Mouse (Mus musculus) brain, embryonic 14.5 days (tissue): Measurements from ENCODE around the gene Impdh1. TPM values are rescaled to one million over a fixed set of nuclear protein-coding genes. Genes with fewer than 3 reads are reported as not detected.

ENCODE experiments used
- DNase-seq: peaks from one replicate; pipeline ENCODE4 v3.0.0-alpha.2; 2011; ENCODE audit warnings: low read depth
- CTCF ChIP-seq: fragments of 200-500 bp; IDR thresholded peaks from 2 replicates; pipeline ENCODE4 v1.5.1; 2012; ENCODE audit warnings: inconsistent platforms, mild to moderate bottlenecking, moderate library complexity, borderline replicate concordance; ENCODE audit not compliant: insufficient read depth, insufficient read length; ENCODE audit errors: extremely low read depth
- POLR2A ChIP-seq: fragments of 200-500 bp; IDR thresholded peaks from 2 replicates; pipeline ENCODE4 v1.6.1; 2012; ENCODE audit warnings: mild to moderate bottlenecking, inconsistent platforms, borderline replicate concordance; ENCODE audit not compliant: poor library complexity, insufficient read depth, insufficient read length, severe bottlenecking; ENCODE audit errors: extremely low read depth
- polyA plus RNA-seq: library from polyadenylated mRNA; depleted of rRNA; stranded (reverse); fragments of >200 nt; gene quantifications from 2 replicates; pipeline ENCODE4 v1.2.3, GENCODE M21; 2012

The Impdh1 gene
- polyA plus RNA-seq, 1 experiment, result 49.2 TPM

GRCm38 (mm10) chr6:29211146-29211545, 5.0 kb downstream of the Impdh1 start:
- TF ChIP-seq CTCF (no peak), POLR2A (no peak)
- DNase-seq, result peak; percentile 41

- no peak for TF ChIP-seq CTCF
- no peak for TF ChIP-seq POLR2A
- no peak for DNase-seq
Observed at GRCm38 (mm10) chr6:29210231-29210936, 5.8 kb downstream of the Impdh1 start.

DNA sequence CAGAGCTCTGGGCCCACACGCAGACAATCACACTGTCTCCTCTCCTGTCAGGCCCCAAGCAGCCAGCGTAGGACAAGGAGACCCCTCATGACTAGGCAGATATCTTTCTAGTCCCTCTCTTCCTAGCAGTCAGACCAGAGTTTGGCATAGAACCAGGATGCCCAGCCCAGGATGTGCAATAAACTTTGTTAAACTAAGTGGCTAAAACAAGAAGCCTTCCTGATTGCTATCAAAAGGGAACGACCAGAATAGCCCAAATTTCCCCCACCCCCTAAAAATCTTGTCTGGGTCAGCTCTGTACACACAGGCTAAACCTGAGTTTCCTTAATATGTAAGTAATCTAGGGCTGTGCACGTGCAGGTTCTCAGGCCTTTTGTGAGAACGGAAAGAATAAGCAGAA, 8.0 kb downstream of the Impdh1 start:
- TF ChIP-seq POLR2A (no peak), CTCF (no peak)
- no peak for DNase-seq

GRCm38 (mm10) chr6:29207017-29207416, 9.1 kb downstream of the Impdh1 start:
- TF ChIP-seq POLR2A, result no peak
- TF ChIP-seq CTCF, result no peak
- no peak for DNase-seq

DNA sequence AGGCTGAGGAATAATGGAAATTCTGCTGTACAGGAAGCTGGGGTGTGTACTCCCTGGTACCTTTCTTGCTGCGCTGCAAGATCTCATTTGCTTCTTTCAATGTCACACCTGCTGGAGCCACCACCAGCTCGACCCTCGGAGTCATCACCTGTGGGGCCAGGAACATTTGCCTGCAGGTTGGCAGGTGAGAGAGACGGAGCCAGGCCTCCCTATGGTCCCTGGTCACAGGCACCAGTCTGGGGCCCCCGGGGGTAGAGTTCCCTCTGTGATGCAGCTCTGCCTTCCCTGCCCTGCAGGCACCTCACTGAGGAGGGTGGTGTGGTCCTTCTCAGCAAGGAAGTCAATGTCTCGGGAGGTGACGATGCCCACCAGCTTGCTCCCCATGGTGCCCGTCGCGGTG, 10.2 kb downstream of the Impdh1 start:
- DNase-seq, result no peak
- TF ChIP-seq CTCF (no peak), POLR2A (no peak)

DNA sequence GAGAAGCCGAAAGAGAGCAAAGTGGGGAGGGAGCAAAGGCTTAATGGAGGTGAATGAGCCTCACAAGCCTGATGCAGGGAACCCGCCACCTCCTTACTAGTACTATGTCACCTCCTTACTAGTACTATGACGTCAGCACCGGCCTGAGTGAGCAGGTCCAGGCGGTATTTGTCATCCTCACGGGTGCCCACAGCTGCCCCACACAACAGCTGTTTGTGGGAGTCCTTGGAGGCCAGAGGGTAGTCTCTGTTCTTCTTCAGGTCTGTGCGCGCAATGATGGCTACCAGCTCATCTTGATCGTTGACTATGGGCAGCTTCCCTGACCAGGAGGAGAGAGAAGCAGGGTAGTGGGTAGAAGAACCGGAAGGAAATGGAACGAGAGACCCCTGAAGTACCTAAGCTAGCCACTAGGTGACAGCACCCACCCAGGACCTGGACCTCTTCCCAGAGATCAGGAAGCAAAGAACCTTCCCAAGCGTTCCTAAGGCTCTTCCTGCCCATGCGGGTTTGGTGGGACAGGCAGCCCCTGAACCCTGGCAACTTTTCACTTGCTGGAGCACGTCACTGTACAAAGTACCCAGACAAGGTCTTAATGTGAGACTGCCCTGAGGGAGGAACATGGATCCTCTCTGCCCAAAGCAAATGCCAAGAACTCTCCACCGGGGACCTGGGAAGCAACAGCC, 11.1 kb downstream of the Impdh1 start:
- DNase-seq, result peak; percentile 75
- TF ChIP-seq POLR2A, result no peak
- TF ChIP-seq CTCF, result peak; percentile 94

DNA sequence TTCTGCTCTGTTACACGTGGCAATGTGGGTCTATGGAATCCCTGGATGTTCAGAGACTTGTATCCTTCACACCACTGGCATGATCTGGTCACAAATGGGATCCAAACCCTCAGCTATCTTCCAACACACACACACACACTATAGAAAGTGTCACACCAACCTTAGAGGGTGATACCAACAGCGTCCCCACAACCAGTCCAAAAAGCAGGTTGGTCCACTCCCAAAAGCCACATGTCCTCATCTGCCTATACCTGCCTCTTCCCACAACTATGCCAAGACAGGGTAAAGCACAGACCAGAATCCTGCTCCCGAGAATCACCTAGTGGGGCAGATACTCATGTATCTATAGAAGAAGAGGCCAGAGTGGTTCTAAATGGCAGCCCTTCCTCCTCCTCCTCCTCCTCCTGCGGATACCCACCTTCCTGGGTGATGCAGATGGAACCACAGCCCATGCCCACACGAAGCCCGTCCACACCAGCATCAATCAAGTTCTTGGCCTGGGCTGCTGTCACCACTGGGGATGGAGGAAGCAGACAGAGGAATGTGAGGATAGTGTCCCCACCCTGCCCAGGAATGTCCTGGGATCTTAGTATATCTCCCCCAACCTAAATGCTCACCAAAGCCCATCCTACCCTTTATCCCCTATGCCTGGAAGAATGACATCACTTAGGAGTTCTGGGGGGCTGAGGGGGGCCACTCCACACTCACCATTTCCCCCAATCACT, 12.1 kb downstream of the Impdh1 start:
- TF ChIP-seq CTCF (no peak), POLR2A (no peak)
- no peak for DNase-seq

DNA sequence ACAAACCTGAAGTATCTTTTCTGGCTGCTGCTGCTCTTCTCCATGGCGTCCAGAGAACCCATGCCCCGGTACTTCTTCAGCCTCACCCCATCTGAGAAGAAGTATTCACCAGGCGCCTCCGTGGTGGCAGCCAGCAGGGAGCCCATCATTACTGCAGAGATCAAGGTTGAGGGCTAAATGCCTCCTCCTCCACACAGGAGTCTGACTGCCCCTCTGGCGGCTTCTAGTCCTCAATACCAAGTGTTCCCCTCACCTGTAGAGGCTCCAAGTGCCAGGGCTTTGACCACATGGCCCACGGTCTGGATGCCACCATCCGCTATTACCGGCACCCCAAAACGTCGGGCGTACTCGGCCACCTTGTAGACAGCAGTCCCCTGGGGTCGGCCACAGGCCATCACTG, 13.1 kb downstream of the Impdh1 start:
- TF ChIP-seq POLR2A, result no peak
- TF ChIP-seq CTCF, result no peak
- DNase-seq, result no peak

GRCm38 (mm10) chr6:29201988-29202387, 14.2 kb downstream of the Impdh1 start:
- no peak for DNase-seq

DNA sequence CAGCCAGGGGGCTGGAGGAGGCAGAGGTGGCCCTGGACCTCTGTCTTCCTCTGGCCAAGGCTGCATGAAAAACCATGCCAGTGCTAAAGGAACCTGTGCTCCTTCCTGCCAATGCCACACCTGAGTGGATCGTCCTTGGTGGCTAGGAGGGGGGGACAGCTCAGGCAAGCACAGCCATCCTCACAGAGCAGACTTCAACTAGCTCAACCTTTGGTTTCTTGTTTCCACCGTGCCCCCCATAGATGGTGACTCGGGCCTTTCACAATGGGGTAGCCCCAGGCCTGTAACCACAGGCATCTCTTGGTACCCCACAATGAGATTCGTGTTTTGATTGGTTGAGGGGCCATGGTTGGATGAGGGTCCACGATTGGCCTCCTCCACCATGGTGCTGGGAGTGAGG, 14.8 kb downstream of the Impdh1 start:
- TF ChIP-seq CTCF (no peak), POLR2A (no peak)
- DNase-seq, result no peak

More at GRCm38 (mm10) chr6:29201988-29202387, 14.2 kb downstream of the Impdh1 start:
- no peak for TF ChIP-seq CTCF
- no peak for TF ChIP-seq POLR2A

- TF ChIP-seq POLR2A (no peak), CTCF (no peak)
- no peak for DNase-seq
Observed at GRCm38 (mm10) chr6:29200496-29200895, 15.7 kb downstream of the Impdh1 start.

DNA sequence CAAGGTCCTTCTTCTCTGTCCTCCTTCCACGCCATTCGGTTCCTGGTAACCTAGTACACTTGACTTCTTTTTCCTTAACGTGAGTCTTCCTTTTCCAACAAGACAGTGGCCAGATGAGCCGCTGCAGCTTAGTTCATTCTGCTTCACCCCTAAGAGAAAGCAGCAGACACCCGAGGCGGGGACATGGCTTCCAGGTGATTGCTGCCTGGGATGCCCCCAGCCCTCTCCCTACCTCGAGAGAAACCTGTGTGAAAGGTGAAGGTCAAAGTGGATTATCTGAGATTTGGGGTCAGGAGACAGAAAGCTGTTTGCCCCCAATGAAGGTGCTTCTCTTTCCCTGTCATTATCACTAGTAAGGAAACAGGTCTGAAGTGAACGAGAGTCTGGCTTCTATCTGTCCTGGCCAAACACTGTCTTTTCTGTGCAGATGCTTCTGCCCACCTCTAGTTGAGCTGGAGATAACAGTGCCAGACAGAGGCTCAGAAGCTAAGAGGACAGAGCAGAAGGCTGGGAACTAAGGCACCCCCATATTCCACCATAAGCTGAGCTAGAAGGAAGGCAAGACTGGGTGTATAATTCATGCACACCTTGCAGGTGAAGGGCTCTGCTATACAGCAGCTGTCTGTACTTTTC, 16.8 kb downstream of the Impdh1 start:
- TF ChIP-seq CTCF, result no peak
- no peak for TF ChIP-seq POLR2A

More for the DNA sequence above, 16.8 kb downstream of the Impdh1 start:
- DNase-seq, result no peak
